Mouse (Mus musculus): ENCODE measurements around the gene Slc6a21. TPM values are rescaled to one million over a fixed set of nuclear protein-coding genes. Genes with fewer than 3 reads are reported as not detected.

Slc6a21 gene
- total and polyA plus RNA-seq, 3 experiments, result 0.38 TPM; not detected in 2

DNA sequence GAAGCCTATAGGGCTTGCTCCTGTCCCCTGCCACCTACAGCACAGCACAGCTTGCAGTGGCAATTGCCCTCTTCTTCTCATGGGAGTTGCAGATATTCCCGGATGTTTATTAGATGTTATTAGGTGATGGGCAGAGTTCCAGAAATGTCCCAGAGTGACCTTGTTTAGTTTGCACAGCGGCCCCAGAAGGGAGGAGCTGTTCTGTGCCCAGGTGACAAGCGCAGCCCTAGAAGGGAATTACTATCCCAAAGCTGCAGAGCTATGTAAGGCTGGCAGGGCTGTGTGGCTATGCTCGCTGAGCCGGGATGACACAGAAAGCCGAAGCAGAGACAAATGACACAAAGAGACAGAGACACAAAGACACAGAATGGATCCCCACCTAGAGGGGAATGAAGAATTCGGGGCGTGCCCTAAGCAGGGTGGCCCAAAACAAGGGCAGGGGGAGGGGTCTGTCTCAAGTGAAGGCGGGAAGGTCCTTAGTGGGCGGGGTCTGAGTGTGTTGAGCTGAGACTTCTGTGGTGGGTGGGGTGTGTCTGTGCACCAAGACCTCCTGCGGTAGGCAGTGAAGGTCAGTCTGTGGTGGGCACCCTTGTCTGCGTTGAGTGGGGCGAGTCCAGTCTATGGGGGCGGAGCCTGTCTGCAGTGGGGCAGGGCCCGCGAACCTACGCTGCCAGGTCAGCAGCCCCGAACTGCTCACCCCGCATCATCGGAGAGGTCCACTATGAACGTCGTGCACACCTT lies 55.5 kb downstream of the Slc6a21 start:
- ATAC-seq (ENCODE audit: extremely low read depth, insufficient number of reproducible peaks, low FRiP score, poor library complexity, severe bottlenecking), result no peak
- peak overlapping the region; percentile 65; the same call in 1 of the 2 replicates for H3K4me3 ChIP-seq (ENCODE audit: low read depth, low read length)
- no peaks in the 10 kb centered on the region for H3K36me3 ChIP-seq (replicated peaks)
- no peak for DNase-seq (ENCODE audit: low spot score)
- peaks cover 13% of the 10 kb centered on the region for H3K4me1 ChIP-seq (ENCODE audit: insufficient read depth, low read depth, low read length)
- H3K9me3 ChIP-seq (replicated peaks), result 0 out of 2 replicates have a peak, but pooled peaks cover 2% of the 10 kb centered on the region
- TF ChIP-seq GATA2 (IDR thresholded peaks at IDR 0.05; ENCODE audit: borderline replicate concordance, low read depth, low read length) (no peak), CTCF (IDR thresholded peaks at IDR 0.05; ENCODE audit: low read depth, low read length) (no peak), TAL1 (conservative IDR thresholded peaks at IDR 0.05; ENCODE audit: low read depth, low read length) (no peak), GATA1 (IDR thresholded peaks at IDR 0.05; ENCODE audit: borderline replicate concordance, low read length) (no peak), POLR2AphosphoS5 (IDR thresholded peaks at IDR 0.05; ENCODE audit: insufficient replicate concordance, low read depth, low read length) (no peak)
- H3K27me3 ChIP-seq (ENCODE audit: insufficient read depth, low read length), result peaks cover 56% of the 10 kb centered on the region

DNA sequence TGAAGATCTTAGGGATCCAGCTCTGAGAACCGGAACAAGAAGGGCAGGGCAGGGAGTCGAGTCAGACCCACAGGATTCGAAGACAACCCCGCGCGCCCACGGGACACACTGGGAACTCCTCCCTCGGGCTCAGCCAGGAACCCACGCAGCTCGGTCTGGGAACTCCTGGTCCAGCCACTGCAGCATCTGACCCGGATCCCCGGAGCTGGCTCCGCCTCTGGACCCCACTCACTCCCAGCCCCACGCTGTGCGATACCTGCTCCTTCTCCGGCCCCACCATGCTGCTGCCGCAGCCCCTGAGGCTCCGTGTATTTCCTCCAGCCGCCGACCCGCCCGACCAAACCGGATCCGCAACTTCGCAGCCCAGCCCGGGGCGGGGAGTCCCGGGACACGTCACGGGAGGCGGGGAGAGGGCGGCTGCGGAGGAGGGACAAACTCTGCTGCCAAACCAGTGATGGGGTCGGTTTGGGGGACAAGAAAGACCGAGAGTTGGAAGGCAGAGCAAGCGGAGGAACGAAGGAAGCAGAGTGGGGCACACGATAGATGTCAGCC lies 56.2 kb downstream of the Slc6a21 start, which contains the start of gene Trpm4:
Trpm4 (minus strand) TSS at position 350 of the 552 bp plus-strand sequence.
- Histone ChIP-seq H3K4me3 (ENCODE audit: low read depth, low read length) (peak within 1 kb of the TSS; percentile 65; the same call in 1 of the 2 replicates), H3K4me1 (ENCODE audit: insufficient read depth, low read depth, low read length) (peaks cover 20% of the 10 kb centered on the region), H3K36me3 (replicated peaks) (no peaks in the 10 kb centered on the region), H3K9me3 (replicated peaks) (0 out of 2 replicates have a peak, but pooled peaks cover 2% of the 10 kb centered on the region), H3K27me3 (ENCODE audit: insufficient read depth, low read length) (peaks cover 59% of the 10 kb centered on the region)
- ATAC-seq (ENCODE audit: extremely low read depth, insufficient number of reproducible peaks, low FRiP score, poor library complexity, severe bottlenecking) (no peak), DNase-seq (ENCODE audit: low spot score) (no peak)
- TF ChIP-seq POLR2AphosphoS5 (IDR thresholded peaks at IDR 0.05; ENCODE audit: insufficient replicate concordance, low read depth, low read length) (no peak), GATA2 (IDR thresholded peaks at IDR 0.05; ENCODE audit: borderline replicate concordance, low read depth, low read length) (no peak), GATA1 (IDR thresholded peaks at IDR 0.05; ENCODE audit: borderline replicate concordance, low read length) (no peak), CTCF (IDR thresholded peaks at IDR 0.05; ENCODE audit: low read depth, low read length) (no peak), TAL1 (conservative IDR thresholded peaks at IDR 0.05; ENCODE audit: low read depth, low read length) (no peak)

- Histone ChIP-seq H3K36me3 (replicated peaks) (no peaks in the 10 kb centered on the region), H3K9me3 (replicated peaks) (0 out of 2 replicates have a peak, but pooled peaks cover 2% of the 10 kb centered on the region), H3K27me3 (ENCODE audit: insufficient read depth, low read length) (peaks cover 67% of the 10 kb centered on the region), H3K4me1 (ENCODE audit: insufficient read depth, low read depth, low read length) (peaks cover 30% of the 10 kb centered on the region), H3K4me3 (ENCODE audit: low read depth, low read length) (no peak overlapping the region)
- ATAC-seq (ENCODE audit: extremely low read depth, insufficient number of reproducible peaks, low FRiP score, poor library complexity, severe bottlenecking) (no peak), DNase-seq (ENCODE audit: low spot score) (no peak)
- TF ChIP-seq TAL1 (conservative IDR thresholded peaks at IDR 0.05; ENCODE audit: low read depth, low read length) (no peak), GATA2 (IDR thresholded peaks at IDR 0.05; ENCODE audit: borderline replicate concordance, low read depth, low read length) (no peak), GATA1 (IDR thresholded peaks at IDR 0.05; ENCODE audit: borderline replicate concordance, low read length) (no peak), POLR2AphosphoS5 (IDR thresholded peaks at IDR 0.05; ENCODE audit: insufficient replicate concordance, low read depth, low read length) (no peak), CTCF (IDR thresholded peaks at IDR 0.05; ENCODE audit: low read depth, low read length) (no peak)
These were observed 57.3 kb downstream of the Slc6a21 start for GRCm38 (mm10) chr7:45334605-45335004.

- Histone ChIP-seq H3K36me3 (replicated peaks) (no peaks in the 10 kb centered on the region), H3K9me3 (replicated peaks) (0 out of 2 replicates have a peak, but pooled peaks cover 2% of the 10 kb centered on the region), H3K27me3 (ENCODE audit: insufficient read depth, low read length) (peaks cover 71% of the 10 kb centered on the region), H3K4me1 (ENCODE audit: insufficient read depth, low read depth, low read length) (peaks cover 33% of the 10 kb centered on the region), H3K4me3 (ENCODE audit: low read depth, low read length) (no peak within 1 kb of the TSS)
- DNase-seq (ENCODE audit: low spot score) (no peak), ATAC-seq (ENCODE audit: extremely low read depth, insufficient number of reproducible peaks, low FRiP score, poor library complexity, severe bottlenecking) (no peak)
- TF ChIP-seq GATA1 (IDR thresholded peaks at IDR 0.05; ENCODE audit: borderline replicate concordance, low read length) (no peak), TAL1 (conservative IDR thresholded peaks at IDR 0.05; ENCODE audit: low read depth, low read length) (no peak), GATA2 (IDR thresholded peaks at IDR 0.05; ENCODE audit: borderline replicate concordance, low read depth, low read length) (no peak), CTCF (IDR thresholded peaks at IDR 0.05; ENCODE audit: low read depth, low read length) (no peak), POLR2AphosphoS5 (IDR thresholded peaks at IDR 0.05; ENCODE audit: insufficient replicate concordance, low read depth, low read length) (no peak)
These were observed 57.7 kb downstream of the Slc6a21 start, which contains the start of gene Hrc for GRCm38 (mm10) chr7:45335056-45335455. TSS of gene Hrc (plus strand) at chr7:45335290.

DNA sequence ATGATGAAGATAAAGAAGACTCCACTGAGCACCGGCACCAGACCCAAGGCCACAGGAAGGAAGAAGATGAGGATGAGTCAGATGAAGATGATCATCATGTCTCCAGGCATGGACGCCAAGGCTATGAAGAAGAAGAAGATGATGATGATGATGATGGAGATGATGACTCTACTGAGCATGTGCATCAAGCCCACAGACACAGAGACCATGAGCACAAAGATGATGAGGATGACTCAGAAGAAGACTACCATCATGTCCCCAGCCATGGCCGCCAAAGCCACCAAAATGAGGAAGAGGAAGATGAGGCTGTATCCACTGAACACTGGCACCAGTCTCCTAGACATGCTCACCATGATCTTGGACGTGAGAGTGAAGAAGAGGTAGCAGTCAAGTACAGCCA lies 59.0 kb downstream of the Slc6a21 start:
- Histone ChIP-seq H3K9me3 (replicated peaks) (0 out of 2 replicates have a peak, but pooled peaks cover 2% of the 10 kb centered on the region), H3K4me3 (ENCODE audit: low read depth, low read length) (no peak overlapping the region), H3K27me3 (ENCODE audit: insufficient read depth, low read length) (peaks cover 66% of the 10 kb centered on the region), H3K4me1 (ENCODE audit: insufficient read depth, low read depth, low read length) (peaks cover 42% of the 10 kb centered on the region), H3K36me3 (replicated peaks) (no peaks in the 10 kb centered on the region)
- no peak for TF ChIP-seq GATA1 (IDR thresholded peaks at IDR 0.05; ENCODE audit: borderline replicate concordance, low read length)
- no peak for TF ChIP-seq POLR2AphosphoS5 (IDR thresholded peaks at IDR 0.05; ENCODE audit: insufficient replicate concordance, low read depth, low read length)
- no peak for TF ChIP-seq CTCF (IDR thresholded peaks at IDR 0.05; ENCODE audit: low read depth, low read length)
- TF ChIP-seq GATA2 (IDR thresholded peaks at IDR 0.05; ENCODE audit: borderline replicate concordance, low read depth, low read length), result no peak
- TF ChIP-seq TAL1 (conservative IDR thresholded peaks at IDR 0.05; ENCODE audit: low read depth, low read length), result no peak
- DNase-seq (ENCODE audit: low spot score) (no peak), ATAC-seq (ENCODE audit: extremely low read depth, insufficient number of reproducible peaks, low FRiP score, poor library complexity, severe bottlenecking) (no peak)

- Histone ChIP-seq H3K4me3 (ENCODE audit: low read depth, low read length) (no peak overlapping the region), H3K9me3 (replicated peaks) (no peaks in the 10 kb centered on the region), H3K27me3 (ENCODE audit: insufficient read depth, low read length) (peaks cover 55% of the 10 kb centered on the region), H3K36me3 (replicated peaks) (no peaks in the 10 kb centered on the region), H3K4me1 (ENCODE audit: insufficient read depth, low read depth, low read length) (peaks cover 45% of the 10 kb centered on the region)
- TF ChIP-seq GATA2 (IDR thresholded peaks at IDR 0.05; ENCODE audit: borderline replicate concordance, low read depth, low read length) (no peak), TAL1 (conservative IDR thresholded peaks at IDR 0.05; ENCODE audit: low read depth, low read length) (no peak), POLR2AphosphoS5 (IDR thresholded peaks at IDR 0.05; ENCODE audit: insufficient replicate concordance, low read depth, low read length) (no peak), CTCF (IDR thresholded peaks at IDR 0.05; ENCODE audit: low read depth, low read length) (no peak), GATA1 (IDR thresholded peaks at IDR 0.05; ENCODE audit: borderline replicate concordance, low read length) (no peak)
- ATAC-seq (ENCODE audit: extremely low read depth, insufficient number of reproducible peaks, low FRiP score, poor library complexity, severe bottlenecking) (no peak), DNase-seq (ENCODE audit: low spot score) (no peak)
These were observed 60.2 kb downstream of the Slc6a21 start for GRCm38 (mm10) chr7:45337469-45337868.
